Mouse (Mus musculus): Measurements from ENCODE around the gene Hmgcr.
A peak's percentile ranks its signal among the peaks of the same experiment; 100 is the strongest.

DNA sequence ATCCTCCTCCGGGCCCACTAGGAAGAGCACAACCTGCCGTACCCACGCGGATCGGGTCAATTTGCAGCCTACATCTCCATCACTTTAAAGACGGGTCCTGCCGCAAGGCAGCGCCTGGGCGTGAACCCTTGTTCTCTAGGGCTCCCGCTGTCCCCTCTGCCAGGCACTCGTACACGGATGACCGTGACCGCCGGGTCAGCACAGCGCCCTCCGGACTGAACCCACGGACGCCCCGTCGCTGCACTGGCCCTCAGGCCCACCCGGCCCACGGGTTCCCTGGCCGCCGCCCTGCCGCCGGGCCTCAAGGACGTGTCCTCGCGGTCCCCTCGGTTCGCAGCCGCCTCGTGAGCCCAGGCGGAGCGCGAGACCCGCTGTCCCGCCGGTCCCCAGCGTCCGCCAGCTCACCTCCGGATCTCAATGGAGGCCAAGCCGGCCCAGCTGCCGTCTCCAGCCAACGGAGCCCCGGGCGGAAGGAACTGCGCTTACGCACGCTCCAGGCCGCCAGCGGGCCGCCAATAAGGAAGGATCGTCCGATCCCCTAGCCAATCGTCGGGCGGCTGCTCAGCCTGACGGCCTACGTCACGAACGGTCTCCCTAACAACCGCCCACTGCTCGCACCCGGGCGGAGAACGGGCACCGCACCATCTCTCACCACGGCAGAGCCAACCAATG, at the start of gene Hmgcr:
- TF ChIP-seq POLR2A (IDR thresholded peaks at IDR 0.05; ENCODE audit: borderline replicate concordance, extremely low read depth, insufficient read depth, insufficient read length, poor library complexity, severe bottlenecking) (peak; percentile 95), CTCF (IDR thresholded peaks at IDR 0.05; ENCODE audit: borderline replicate concordance, extremely low read depth, insufficient read depth, insufficient read length) (0 out of 2 replicates have a peak, but pooled peaks have one; percentile 7)

Data from brain, embryonic 14.5 days (tissue).